ENCODE assay signal across 12 mouse cellular contexts in the genomic region with DNA sequence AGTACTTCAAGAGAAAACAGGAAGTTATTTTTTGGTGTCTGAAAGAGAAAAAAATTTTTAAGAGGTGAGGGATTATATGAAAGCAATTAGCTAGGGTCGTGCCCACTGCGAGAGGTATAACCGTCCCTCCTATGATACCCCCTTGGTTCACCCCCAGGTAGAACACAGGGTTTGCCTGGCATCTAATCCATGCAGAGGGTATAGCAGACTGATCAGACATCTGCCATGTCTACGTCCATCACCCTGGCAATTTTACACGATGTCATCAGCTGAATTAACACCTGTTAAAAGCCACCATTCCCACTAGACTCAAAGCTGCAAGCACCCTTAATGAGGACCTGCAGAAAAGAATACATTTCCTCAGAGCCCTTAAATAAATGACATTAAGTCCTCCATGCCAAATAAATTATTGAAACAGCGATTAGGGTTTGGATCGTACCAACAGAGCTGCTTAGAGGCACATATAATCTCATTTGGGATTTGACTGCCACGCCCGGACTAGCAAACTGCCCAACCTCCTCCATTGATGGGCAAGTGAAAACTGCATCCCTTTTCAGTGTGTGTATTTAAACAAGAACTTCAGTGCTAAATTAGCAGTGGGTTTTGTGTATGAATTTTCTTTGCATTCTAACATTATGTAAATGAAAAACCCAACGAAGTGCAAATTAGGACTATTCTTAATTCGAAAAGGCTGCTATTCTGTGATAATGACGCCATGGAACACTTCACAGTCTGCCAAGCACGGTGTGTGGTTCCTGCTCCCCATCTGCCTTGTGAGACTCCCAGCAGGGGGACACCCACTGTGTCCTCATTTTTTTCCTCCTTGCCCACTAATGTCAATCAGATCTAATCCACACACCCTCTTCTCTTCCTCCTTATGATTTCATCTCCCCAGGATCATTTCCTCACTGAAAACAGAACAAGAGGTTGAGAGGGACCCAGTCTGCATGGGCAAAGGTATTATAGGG. TPM values are rescaled to one million over a fixed set of nuclear protein-coding genes. Genes with fewer than 3 reads are reported as not detected.
DNase-seq lines count a peak whose midpoint lies in the region; ATAC-seq and TF ChIP-seq lines count a peak whose summit lies in the region.
"Had no signal": no experiment of that assay in that cellular context is flagged by ENCODE, and none has a peak within 500 bp of the region (broad histone marks: within the 10 kb centered on the region; RNA-seq: fewer than 3 reads in every experiment).

No protein-coding gene starts in this region.

- no peak for TF ChIP-seq POLR2A in brain, embryonic 14.5 days (IDR thresholded peaks at IDR 0.05; ENCODE audit: borderline replicate concordance, extremely low read depth, insufficient read depth, insufficient read length, poor library complexity, severe bottlenecking)

- no peak overlapping the region for H3K4me3 ChIP-seq in intestine, embryonic 15.5 days (replicated peaks)
- H3K4me3 ChIP-seq: heart, adult 2 months; hindbrain, embryonic 12.5 days had no signal

- H3K27me3 ChIP-seq in intestine, embryonic 15.5 days (replicated peaks), result no peaks in the 10 kb centered on the region

- DNase-seq in left cerebral cortex, postnatal 25 days (ENCODE audit: low spot score in 2 of 2), result peak; percentile 33 to 94
- no peak for DNase-seq in left cerebral cortex, adult 11 months (ENCODE audit: low spot score)
- DNase-seq in brain, embryonic 14.5 days (ENCODE audit: low read depth), result peak; percentile 87
- DNase-seq in cerebellum, adult 9-10 months, result peak; percentile 95
- DNase-seq in left cerebral cortex, postnatal 4 days, result peak; percentile 50
- DNase-seq in adrenal gland, postnatal 10 days, result no peak
- DNase-seq: heart, adult 2 months; kidney, adult 9 months had no signal

- intact Hi-C loops in left cerebral cortex, postnatal 25 days (cut with DNase I), result loop anchor here (1.0 to 2.0 kb wide), 2 partner anchors 52 to 76 kb away; no protein-coding TSS in a partner anchor
- intact Hi-C loops in left cerebral cortex, postnatal 4 days (cut with DNase I), result no loop called here

- no peaks in the 10 kb centered on the region for H3K9me3 ChIP-seq in intestine, embryonic 15.5 days
- H3K9me3 ChIP-seq: hindbrain, embryonic 12.5 days had no signal

- H3K36me3 ChIP-seq in intestine, embryonic 15.5 days, result no peaks in the 10 kb centered on the region
- H3K36me3 ChIP-seq: hindbrain, embryonic 12.5 days had no signal

- H3K27ac ChIP-seq in intestine, embryonic 15.5 days, result no peak overlapping the region
- H3K27ac ChIP-seq: heart, adult 2 months; hindbrain, embryonic 12.5 days; liver, embryonic 14.5 days; macrophage had no signal

- no peak overlapping the region for H3K4me2 ChIP-seq in intestine, embryonic 15.5 days (replicated peaks)
- H3K4me2 ChIP-seq: hindbrain, embryonic 12.5 days had no signal

- TF ChIP-seq CTCF in brain, embryonic 14.5 days (IDR thresholded peaks at IDR 0.05; ENCODE audit: borderline replicate concordance, extremely low read depth, insufficient read depth, insufficient read length), result no peak

- H3K4me1 ChIP-seq in intestine, embryonic 15.5 days (replicated peaks), result no peaks in the 10 kb centered on the region

- 79% methylated on average over 13 of the region's 13 CpGs for WGBS in intestine, embryonic 15.5 days

- no peak overlapping the region for H3K9ac ChIP-seq in intestine, embryonic 15.5 days
- H3K9ac ChIP-seq: hindbrain, embryonic 12.5 days; liver, embryonic 14.5 days had no signal

- ATAC-seq in intestine, embryonic 15.5 days, result no peak

RNA-seq across cellular contexts. Expression of gene Sorl1, which starts 7.0 kb away (rescaled TPM):
- 100 to 1,000 TPM; 203 to 227 TPM for total RNA-seq in left cerebral cortex, postnatal 25 days (2021)
- 12.9 and 16.3 TPM in 2 replicates for polyA plus RNA-seq in brain, embryonic 14.5 days (2012; rRNA removed)
- 10 to 100 TPM; 44.8 to 45.3 TPM for total RNA-seq in left cerebral cortex, postnatal 4 days (2021)
- polyA plus RNA-seq in intestine, embryonic 15.5 days (2015; fragmentation: Nextera tagmentation; extraction: Ambion mirVana), result 9.0 and 10.3 TPM in 2 replicates
- 10 to 100 TPM; 10.4 to 17.5 TPM for total RNA-seq in adrenal gland, postnatal 10 days (2021)

Comparison
In these comparisons a context has a peak if more than half of its experiments do, and no peak if none do; other contexts are left out.
1. DNase-seq: peak in left cerebral cortex, postnatal 25 days (2 of 2), brain, embryonic 14.5 days (single experiment), cerebellum, adult 9-10 months (single experiment) and left cerebral cortex, postnatal 4 days (single experiment); none in left cerebral cortex, adult 11 months (single experiment) and adrenal gland, postnatal 10 days (single experiment).
2. RNA of gene Sorl1, which starts 7.0 kb away (total RNA-seq): 203 to 227 TPM in left cerebral cortex, postnatal 25 days; 44.8 to 45.3 TPM in left cerebral cortex, postnatal 4 days and 10.4 to 17.5 TPM in adrenal gland, postnatal 10 days; every median in the first group is over 4 times any median in the second.